Mouse (Mus musculus) adrenal gland, adult 18-20 months (tissue): ENCODE measurements around the gene Ccdc105. TPM values are rescaled to one million over a fixed set of nuclear protein-coding genes. Genes with fewer than 3 reads are reported as not detected.

Source experiments
- DNase-seq, 2 experiments: peaks; one replicate each; pipeline ENCODE4 v3.0.0; 2021 to 2022; ENCODE audit warnings: low spot score in 2 of 2
- total RNA-seq, 2 experiments: library from RNA; stranded (reverse); gene quantifications; 1 replicate in 1 of 2; 2 replicates in 1 of 2; pipeline ENCODE4 v1.2.3; 2021

Ccdc105 gene
- total RNA-seq, 2 experiments from 2014 or later, result not detected

DNA sequence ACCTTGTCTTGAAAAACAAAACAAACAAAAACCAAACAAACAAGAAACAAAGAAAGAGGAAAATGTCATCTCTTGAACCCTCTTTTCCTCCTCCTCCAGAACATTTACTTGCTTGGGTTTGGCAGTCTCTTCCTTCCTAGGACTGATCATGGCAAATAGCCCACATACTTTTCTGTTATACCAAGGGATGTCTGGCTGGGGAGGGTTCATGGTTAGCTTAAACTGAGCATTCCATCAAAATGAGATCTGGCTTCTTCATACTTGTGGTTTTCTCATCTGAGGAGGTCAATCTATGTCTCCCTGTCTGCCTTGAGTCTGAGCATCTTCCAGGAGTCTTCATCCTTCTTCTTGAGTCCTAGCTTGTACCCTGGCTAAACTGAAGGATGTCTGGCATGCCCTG is 36.6 kb downstream of the Ccdc105 start:
- no peak for DNase-seq

- no peak for DNase-seq
These were observed 37.7 kb downstream of the Ccdc105 start for GRCm38 (mm10) chr10:78715156-78715555.

DNA sequence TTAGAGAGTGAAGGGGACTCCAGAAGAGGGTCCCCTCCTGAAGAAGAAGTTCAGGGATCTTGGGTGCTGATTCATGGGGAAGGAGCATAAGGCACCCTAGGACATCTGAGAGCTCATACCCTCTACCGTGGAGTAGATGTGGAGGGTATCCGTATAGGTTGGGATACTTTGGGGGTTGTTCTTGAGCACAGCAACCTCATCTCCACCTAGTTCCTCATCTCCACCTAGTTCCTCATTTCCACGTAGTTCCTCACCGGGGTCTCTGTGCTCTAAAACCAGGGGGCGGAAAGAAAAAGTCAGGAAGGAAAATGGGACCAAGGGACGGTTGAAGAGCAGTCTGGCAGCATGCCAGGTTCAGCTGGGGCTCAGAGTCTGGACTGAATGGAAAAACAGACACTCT is 38.7 kb downstream of the Ccdc105 start:
- no peak for DNase-seq

DNA sequence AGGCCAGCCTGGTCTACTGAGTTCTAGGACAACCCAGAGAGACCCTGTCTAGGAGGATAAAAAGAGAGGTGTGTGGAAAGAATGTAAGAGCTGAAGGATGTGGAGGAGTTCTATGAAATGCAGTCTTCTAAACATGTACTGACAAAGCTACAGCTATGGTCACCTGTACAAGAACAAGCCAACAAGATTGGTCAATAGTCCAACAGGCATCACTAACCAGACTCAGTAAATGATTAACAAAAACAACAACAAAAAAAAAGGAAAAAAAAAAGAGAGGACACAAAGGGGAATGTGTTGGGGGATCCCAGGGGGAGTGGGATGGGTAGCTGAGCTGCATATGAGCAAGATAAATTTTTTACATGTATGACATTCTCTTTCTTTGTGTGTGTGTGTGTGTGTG is 42.2 kb downstream of the Ccdc105 start:
- no peak for DNase-seq

DNA sequence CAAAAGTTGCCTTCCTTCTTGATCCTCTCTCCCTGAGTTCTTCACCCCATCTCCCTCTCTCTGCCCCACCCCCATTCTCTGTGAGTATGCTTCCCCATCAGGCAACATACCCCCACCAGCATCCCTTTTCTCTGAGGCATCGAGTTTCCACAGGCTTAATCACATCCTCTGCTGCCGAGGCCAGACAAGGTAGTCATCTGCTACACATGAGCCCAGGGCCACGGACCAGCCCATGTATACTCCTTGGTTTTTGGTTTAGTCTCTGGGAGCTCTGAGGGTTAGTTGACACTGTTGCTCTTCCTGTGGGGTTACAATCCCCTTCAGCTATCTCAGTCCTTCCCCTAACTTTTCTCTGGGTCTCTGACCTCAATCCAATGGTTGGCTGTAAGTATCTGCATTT is 52.0 kb downstream of the Ccdc105 start:
- DNase-seq, result no peak

Other genes starting within 250 kb of the Ccdc105 start
- gene Olfr1358, start 235.6 kb downstream of the Ccdc105 start, total RNA-seq, result not detected
- gene Ilvbl, start 178.7 kb downstream of the Ccdc105 start, total RNA-seq, result 10 to 100 TPM; 46.4 to 47.0 TPM
- 10 to 100 TPM; 25.2 to 32.3 TPM for gene Syde1, start 161.1 kb downstream of the Ccdc105 start, total RNA-seq
- gene Olfr1357, start 135.0 kb downstream of the Ccdc105 start, total RNA-seq, result not detected
- not detected for gene Casp14, start 34.8 kb downstream of the Ccdc105 start, total RNA-seq
- gene Slc1a6, start 27.4 kb upstream of the Ccdc105 start, total RNA-seq, result not detected
- gene Olfr1356, start 99.1 kb upstream of the Ccdc105 start, total RNA-seq, result not detected
- not detected for gene Olfr1355, start 122.5 kb upstream of the Ccdc105 start, total RNA-seq
- gene Olfr1354, start 160.1 kb upstream of the Ccdc105 start, total RNA-seq, result not detected
- not detected for gene Olfr8, start 197.6 kb upstream of the Ccdc105 start, total RNA-seq
- not detected for gene Olfr1353, start 210.2 kb upstream of the Ccdc105 start, total RNA-seq
- gene Olfr1352, start 228.0 kb upstream of the Ccdc105 start, total RNA-seq, result not detected